Mouse (Mus musculus) megakaryocyte, embryonic 14.5 days (primary cell): Measurements from ENCODE around the gene Fstl5.

Experiments
- FLI1 ChIP-seq: IDR thresholded peaks from 2 replicates; pipeline ENCODE4 v1.6.1; 2012; ENCODE audit warnings: low read length, inconsistent platforms, mixed read lengths
- GATA1 ChIP-seq: IDR thresholded peaks from 3 replicates; pipeline ENCODE4 v1.6.1; 2012; ENCODE audit warnings: mixed read lengths, low read length, inconsistent platforms, borderline replicate concordance

- TF ChIP-seq GATA1 (no peak), FLI1 (no peak)
Measured at GRCm38 (mm10) chr3:76654243-76654642, 580.2 kb downstream of the Fstl5 start.
